Mouse (Mus musculus) liver, postnatal 0 days (tissue): ENCODE data around the gene Prrg1.

Experiments
- CTCF ChIP-seq: sonication (generic); IDR thresholded peaks from 2 replicates; pipeline ENCODE4 v1.5.1; 2016; ENCODE audit warnings: antibody characterized with exemption, low read depth
- EP300 ChIP-seq: IDR thresholded peaks from 2 replicates; pipeline ENCODE4 v1.6.1; 2016; ENCODE audit warnings: antibody characterized with exemption, low read depth, mild to moderate bottlenecking

DNA sequence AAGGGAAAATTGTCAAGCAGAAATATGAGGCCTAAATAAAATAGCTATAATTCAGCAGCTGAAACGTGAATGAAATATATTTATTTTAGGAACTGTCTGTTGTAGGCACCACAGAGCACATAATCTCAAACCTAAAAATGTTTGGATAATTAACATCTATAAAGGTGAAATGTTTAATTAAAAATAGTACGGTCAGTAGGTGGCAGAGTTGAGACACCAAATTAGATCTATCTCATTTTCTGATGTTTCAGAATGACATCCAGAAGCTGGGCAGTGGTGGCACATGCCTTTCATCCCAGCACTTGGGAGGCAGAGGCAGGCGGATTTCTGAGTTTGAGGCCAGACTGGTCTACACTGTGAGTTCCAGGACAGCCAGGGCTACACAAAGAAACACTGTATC lies 104.0 kb downstream of the Prrg1 start:
- TF ChIP-seq CTCF = no peak
- no peak for TF ChIP-seq EP300
